Mouse (Mus musculus): ENCODE data around the gene Tha1. TPM values are rescaled to one million over a fixed set of nuclear protein-coding genes. Genes with fewer than 3 reads are reported as not detected.

The Tha1 gene
- total RNA-seq, 2 experiments from 2014 or later, result 6.7 to 7.3 TPM

GRCm38 (mm10) chr11:117828888-117829604, 44.2 kb downstream of the Tha1 start:
- DNase-seq (ENCODE audit: low spot score), result peak; percentile 36
- intact Hi-C loops (cut with DNase I), result no loop called here

DNA sequence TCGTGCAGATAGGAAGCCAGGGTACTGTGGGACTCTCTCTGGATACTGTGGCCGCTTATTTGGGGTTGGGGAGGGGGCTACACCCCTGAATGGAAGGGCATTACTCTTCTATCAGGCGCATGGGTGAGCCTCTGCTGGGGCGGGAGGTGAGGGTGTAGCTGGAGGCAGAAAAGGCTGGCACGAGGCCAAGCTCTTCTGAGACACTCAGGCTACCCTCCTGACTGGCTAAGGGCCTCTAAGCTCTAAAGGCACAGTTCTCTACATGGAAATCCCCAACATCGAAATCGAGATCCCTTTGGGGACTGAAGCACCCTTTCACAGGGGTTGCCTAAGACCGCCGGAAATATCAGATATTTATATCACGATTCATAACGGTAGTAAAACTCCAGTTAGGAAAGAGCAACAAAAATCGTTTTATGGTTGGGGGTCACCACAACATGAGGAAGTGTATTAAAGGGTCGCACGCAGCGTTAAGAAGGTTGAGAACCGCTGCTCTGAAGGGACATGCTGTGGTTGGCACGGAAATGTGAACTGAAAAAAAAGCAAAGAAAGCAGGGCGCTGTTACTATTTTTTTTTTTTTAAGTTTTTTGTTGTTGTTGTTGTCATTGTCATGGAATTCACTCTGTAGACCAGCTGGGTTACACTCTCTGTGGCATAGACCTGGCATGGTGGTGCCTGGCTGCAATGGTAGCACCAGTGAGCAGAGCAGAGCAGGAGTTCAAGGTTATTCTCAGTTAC, 45.0 kb downstream of the Tha1 start:
- intact Hi-C loops (cut with DNase I), result no loop called here
- DNase-seq (ENCODE audit: low spot score), result no peak

DNA sequence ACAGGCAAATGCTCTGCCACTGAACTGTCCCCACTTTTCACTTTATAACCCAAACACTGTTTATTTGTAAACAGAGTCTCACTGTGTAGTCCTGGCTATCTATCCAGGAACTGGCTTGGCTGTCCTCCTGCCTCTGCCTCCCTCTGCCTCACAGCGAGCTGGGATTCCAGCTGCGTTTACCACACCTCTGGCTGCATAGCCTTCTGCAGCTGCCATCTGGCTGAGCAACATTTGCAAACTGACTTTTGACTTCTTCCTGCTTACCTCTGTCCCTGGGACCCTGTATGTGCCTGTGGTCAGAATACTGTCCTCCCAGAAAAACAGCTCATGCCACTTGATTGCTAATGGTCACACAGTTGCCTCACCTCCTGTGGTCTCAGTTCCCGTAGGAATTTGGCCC, 45.9 kb downstream of the Tha1 start:
- intact Hi-C loops (cut with DNase I), result no loop called here
- DNase-seq (ENCODE audit: low spot score), result no peak

GRCm38 (mm10) chr11:117826916-117827315, 46.4 kb downstream of the Tha1 start:
- DNase-seq (ENCODE audit: low spot score), result no peak
- intact Hi-C loops (cut with DNase I), result no loop called here

DNA sequence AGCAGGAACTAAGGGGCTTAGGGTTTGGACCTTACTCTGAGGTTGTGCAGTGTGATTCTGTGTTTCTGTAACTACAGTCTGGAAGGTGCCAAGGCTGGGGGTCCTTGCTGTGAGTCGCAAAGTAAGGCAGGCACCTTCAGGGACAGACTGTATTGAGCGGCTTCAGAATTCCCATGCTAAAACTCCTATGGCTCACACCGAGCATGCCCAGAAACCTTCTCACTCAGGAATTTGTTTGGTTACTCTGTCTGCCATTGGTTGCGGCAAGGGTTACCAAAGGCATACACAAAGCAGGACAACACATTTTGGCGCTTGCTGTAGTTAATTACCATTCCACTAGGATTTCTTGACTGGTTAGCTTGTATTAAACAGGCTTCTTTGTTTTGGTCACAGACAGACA, 47.1 kb downstream of the Tha1 start:
- DNase-seq (ENCODE audit: low spot score), result no peak
- intact Hi-C loops (cut with DNase I), result no loop called here

GRCm38 (mm10) chr11:117825333-117826101, 47.8 kb downstream of the Tha1 start, which contains the start of the genes Afmid and Tk1:
TSS of gene Afmid (plus strand) at chr11:117825924.
TSS of gene Tk1 (minus strand) at chr11:117826092.
- DNase-seq (ENCODE audit: low spot score), result peak; percentile 67
- intact Hi-C loops (cut with DNase I), result loop anchor here (2.0 kb wide), 3 partner anchors 47 to 441 kb away; no protein-coding TSS in a partner anchor

DNA sequence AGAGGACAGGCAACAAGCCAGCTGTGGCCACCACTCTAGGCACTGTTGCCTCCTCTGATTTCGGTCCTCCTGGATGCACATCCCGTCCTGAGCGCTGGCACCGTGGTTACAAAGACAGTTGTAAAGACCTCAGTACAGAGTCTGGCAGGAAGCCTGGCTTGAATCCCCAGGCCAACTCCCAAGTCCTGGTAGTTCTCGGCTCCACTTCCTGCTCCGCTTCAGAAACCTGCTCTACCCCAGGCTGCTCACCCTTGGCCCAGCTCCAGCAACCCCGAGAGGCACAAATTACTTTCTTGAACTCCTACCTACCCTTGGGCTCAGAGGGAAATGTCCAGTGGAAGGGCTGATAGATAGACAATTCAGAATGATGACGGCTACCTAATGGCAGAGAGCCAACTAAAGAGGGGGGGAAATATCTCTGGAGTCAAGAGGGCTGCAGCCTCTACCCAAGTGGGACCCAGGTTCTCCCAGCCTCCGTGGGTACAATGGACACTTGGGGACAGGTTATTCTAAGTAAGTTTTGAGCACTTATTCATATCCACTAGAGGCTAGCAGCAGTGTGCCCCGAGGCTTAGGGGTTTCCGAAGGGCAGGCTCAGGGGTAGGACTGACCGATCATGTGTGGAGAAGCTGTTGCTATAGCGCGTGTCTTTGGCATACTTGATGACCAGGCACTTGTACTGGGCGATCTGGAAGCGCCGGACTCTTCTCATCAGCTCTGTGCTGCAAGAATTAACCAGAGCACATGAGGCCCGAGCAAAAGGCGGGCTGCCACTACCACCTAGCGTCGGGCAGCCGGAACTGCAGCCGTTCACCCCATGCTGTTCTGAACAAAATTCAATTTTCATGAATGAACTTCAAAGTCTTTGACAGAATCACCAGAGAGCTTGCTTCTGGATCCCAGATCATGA, 49.0 kb downstream of the Tha1 start:
- intact Hi-C loops (cut with DNase I), result loop anchor here (1.0 to 2.0 kb wide), 4 partner anchors 34 to 440 kb away; no protein-coding TSS in a partner anchor
- DNase-seq (ENCODE audit: low spot score), result peak; percentile 66

- no peak for DNase-seq (ENCODE audit: low spot score)
- intact Hi-C loops (cut with DNase I), result no loop called here
Observed at GRCm38 (mm10) chr11:117823411-117823810, 49.9 kb downstream of the Tha1 start.

DNA sequence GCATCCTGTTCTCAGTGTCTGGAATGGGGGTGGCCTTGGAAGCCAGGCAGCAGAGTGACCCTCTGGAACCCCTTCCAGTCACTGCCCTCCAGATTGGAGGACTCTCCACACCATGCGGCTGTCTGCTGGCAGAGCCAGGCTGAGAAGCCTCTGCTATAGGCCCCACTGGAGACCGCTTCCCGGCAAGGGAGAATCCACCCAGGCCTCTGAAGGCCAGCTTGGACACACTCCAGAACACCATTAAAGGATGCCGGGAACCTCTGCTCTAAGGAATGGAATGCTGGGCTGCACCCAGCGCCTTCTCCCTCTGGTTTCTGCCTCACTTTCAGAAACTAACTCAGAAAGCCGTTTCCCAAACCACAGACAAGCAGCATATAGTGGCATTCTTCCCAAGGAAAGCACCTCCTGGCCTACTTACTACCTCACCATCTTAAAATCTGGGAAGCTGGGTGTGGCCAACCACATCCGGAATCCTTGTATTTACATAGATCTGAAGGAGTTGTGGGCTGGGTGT, 50.5 kb downstream of the Tha1 start:
- intact Hi-C loops (cut with DNase I), result no loop called here
- DNase-seq (ENCODE audit: low spot score), result no peak

DNA sequence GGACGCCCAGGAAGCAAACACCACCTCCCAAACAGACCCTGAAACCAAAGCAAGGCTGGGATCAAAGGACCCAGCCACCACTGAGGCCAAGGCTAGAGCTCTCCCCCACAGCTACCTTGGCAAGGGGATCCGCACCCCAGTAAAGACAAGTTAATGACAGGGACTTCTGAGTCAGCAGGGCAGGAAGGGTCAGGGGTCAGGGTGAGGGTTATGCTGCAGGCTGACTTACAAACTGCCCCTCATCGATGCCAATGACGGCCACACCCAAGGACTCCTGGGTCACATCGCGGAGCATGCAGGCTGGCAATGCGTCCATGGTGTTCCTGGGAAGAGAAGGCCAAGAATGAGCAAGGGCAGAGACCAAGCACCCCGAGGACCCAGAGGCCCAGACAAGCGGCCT, 51.4 kb downstream of the Tha1 start:
- no peak for DNase-seq (ENCODE audit: low spot score)
- intact Hi-C loops (cut with DNase I), result no loop called here

DNA sequence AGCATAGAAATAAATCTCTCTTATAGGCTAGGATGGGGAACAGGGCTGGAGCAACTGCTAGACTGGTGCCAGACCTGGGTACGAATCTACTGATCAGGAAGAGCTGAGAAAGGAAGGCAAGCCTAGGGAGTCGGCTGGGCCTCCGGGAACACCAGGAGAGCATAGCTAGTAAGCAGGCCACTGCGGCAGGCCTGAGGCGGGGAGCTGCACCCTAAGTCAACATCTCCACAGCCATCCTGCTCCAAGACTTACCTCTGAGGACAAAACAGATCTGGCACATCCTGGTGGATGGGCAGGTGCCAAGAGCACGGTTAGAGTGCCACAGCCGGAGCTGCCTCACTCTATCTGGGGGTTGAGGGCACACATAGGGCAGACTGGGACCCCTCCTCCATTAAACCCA, 53.1 kb downstream of the Tha1 start:
- DNase-seq (ENCODE audit: low spot score), result no peak
- intact Hi-C loops (cut with DNase I), result no loop called here

DNA sequence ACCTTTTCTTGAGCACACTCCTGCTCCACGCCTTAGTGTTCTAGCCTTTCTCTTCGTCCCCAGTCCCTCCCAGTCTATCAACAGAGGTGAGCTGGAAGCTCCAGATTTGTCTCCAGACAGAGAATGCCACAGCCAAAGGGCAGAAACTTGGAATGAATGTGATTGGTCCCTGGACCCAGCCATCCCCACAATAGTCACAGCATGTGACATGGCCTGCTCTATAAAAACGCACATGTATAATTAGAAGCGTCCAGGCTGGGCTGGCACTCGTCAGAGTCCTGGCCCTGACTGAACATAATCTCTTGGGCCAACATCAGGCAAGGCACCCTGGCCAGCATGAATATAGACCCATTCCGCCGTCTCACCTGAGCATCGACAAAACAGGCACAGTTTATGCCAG, 54.2 kb downstream of the Tha1 start:
- intact Hi-C loops (cut with DNase I), result no loop called here
- DNase-seq (ENCODE audit: low spot score), result peak; percentile 44

Other genes with a start within 250 kb of the Tha1 start
- gene Tnrc6c, start 219.2 kb downstream of the Tha1 start, total RNA-seq (2021), result 10 to 100 TPM; 25.7 to 33.4 TPM
- gene Tmc8, start 91.4 kb downstream of the Tha1 start, total RNA-seq (2021), result 1 to 10 TPM; 2.9 to 3.4 TPM
- gene Tmc6, start 91.3 kb downstream of the Tha1 start, total RNA-seq (2021), result 10 to 100 TPM; 14.4 to 18.8 TPM
- gene 6030468B19Rik, start 75.8 kb downstream of the Tha1 start, total RNA-seq (2021), result not detected
- 1 to 10 TPM in 1 of 2 experiments, under 1 TPM in 1; 0.36 to 1.2 TPM for gene Gm20708, start 63.8 kb downstream of the Tha1 start, total RNA-seq (2021)
- 100 to 1,000 TPM; 109 to 113 TPM for gene Syngr2, start 63.8 kb downstream of the Tha1 start, total RNA-seq (2021)
- gene Afmid, start 47.6 kb downstream of the Tha1 start, total RNA-seq (2021), result 1 to 10 TPM; 4.3 to 5.6 TPM
- 1 to 10 TPM; 2.3 to 3.2 TPM for gene Tk1, start 47.4 kb downstream of the Tha1 start, total RNA-seq (2021)
- 1 to 10 TPM in 1 of 2 experiments, under 1 TPM in 1; 0.73 to 1.3 TPM for gene Birc5, start 24.2 kb downstream of the Tha1 start, total RNA-seq (2021)
- not detected for gene Tmem235, start 12.7 kb downstream of the Tha1 start, total RNA-seq (2021)
- gene Socs3, start 96.6 kb upstream of the Tha1 start, total RNA-seq (2021), result 1 to 10 TPM; 5.2 to 6.3 TPM
- 10 to 100 TPM; 18.1 to 18.2 TPM for gene Pgs1, start 112.8 kb upstream of the Tha1 start, total RNA-seq (2021)